Mouse (Mus musculus): ENCODE measurements around the gene Grpr. TPM values are rescaled to one million over a fixed set of nuclear protein-coding genes. Genes with fewer than 3 reads are reported as not detected.

The Grpr gene
- total RNA-seq (2021) (not detected), polyA plus RNA-seq (2012; rRNA removed) (not detected in 2 replicates)
- long read RNA-seq, result 0 reads

DNA sequence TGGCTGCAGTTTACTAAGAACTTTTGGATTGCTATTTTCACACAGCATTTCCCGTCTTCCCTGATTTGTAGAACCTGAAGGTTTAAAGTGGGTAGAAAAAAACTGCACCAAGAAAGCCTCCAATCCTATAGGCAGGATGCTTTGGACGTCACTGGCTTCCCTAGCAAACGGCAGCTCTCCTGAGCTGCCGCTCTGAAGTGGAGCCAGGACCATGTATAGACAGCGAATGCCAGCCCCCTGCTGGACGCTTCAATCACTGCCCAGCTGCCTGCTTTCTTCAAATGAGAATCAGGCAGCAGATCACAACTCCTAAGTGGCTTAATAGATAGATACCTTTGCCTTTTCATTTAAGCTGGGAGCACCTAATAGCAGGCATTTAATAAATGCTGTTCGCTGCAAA lies at the start of gene Grpr:
Gene Grpr, minus strand, starts transcription at position 12 of the 400 bp plus-strand sequence.
- H3K9ac ChIP-seq (ENCODE audit: low read depth, low read length), result no peak within 1 kb of the TSS
- no peaks in the 10 kb centered on the region for H3K27me3 ChIP-seq (ENCODE audit: control insufficient read depth, insufficient read depth, low read length)
- H3K4me3 ChIP-seq, result no peak within 1 kb of the TSS
- DNase-seq, result peak; percentile 3 to 25
- WGBS, result 8% methylated on average over 7 of the region's 7 CpGs
- no peaks in the 10 kb centered on the region for H3K4me1 ChIP-seq (ENCODE audit: control insufficient read depth, insufficient read depth, low read length)
- no peaks in the 10 kb centered on the region for H3K79me2 ChIP-seq (replicated peaks; ENCODE audit: control insufficient read depth, insufficient read depth, low read length)
- H3K27ac ChIP-seq, result no peak within 1 kb of the TSS
- intact Hi-C loops (cut with DNase I), result no loop called here
- peak; percentile 68 for TF ChIP-seq CTCF (IDR thresholded peaks at IDR 0.05)
- no peak for TF ChIP-seq POLR2A (IDR thresholded peaks at IDR 0.05; ENCODE audit: insufficient read depth, low read depth, low read length)
- TF ChIP-seq EP300 (IDR thresholded peaks at IDR 0.05; ENCODE audit: insufficient read depth, low read depth, low read length), result no peak
- H3K36me3 ChIP-seq (ENCODE audit: control insufficient read depth, insufficient read depth, low read length), result no peaks in the 10 kb centered on the region

DNA sequence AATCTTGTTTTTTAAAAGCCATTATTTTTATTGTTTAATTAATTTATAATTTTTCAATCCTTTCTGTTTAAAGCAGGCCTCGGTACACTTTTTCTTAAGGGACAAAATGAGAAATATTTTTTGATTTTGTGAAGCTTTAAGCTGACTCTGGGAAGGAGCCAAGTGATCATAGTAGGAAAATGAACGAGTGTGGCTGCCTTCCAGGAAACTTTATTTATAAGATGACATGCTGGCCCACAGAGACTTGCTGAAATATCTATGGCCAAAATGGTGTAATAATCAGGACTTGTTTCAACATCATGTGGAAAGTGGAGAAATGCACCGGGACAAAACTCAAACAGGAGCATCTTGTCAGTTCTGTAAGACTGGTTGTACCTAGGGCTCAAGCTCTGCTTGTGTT lies 11.0 kb upstream of the Grpr start:
- H3K4me1 ChIP-seq (ENCODE audit: control insufficient read depth, insufficient read depth, low read length), result no peaks in the 10 kb centered on the region
- H3K9ac ChIP-seq (ENCODE audit: low read depth, low read length), result no peak overlapping the region
- no peaks in the 10 kb centered on the region for H3K36me3 ChIP-seq (ENCODE audit: control insufficient read depth, insufficient read depth, low read length)
- no peak for DNase-seq
- no peaks in the 10 kb centered on the region for H3K27me3 ChIP-seq (ENCODE audit: control insufficient read depth, insufficient read depth, low read length)
- 48% methylated on average over 3 of the region's 3 CpGs for WGBS
- intact Hi-C loops (cut with DNase I), result no loop called here
- H3K79me2 ChIP-seq (replicated peaks; ENCODE audit: control insufficient read depth, insufficient read depth, low read length), result no peaks in the 10 kb centered on the region
- H3K4me3 ChIP-seq, result no peak overlapping the region
- TF ChIP-seq POLR2A (IDR thresholded peaks at IDR 0.05; ENCODE audit: insufficient read depth, low read depth, low read length), result no peak
- no peak for TF ChIP-seq CTCF (IDR thresholded peaks at IDR 0.05)
- TF ChIP-seq EP300 (IDR thresholded peaks at IDR 0.05; ENCODE audit: insufficient read depth, low read depth, low read length), result no peak
- H3K27ac ChIP-seq, result no peak overlapping the region

DNA sequence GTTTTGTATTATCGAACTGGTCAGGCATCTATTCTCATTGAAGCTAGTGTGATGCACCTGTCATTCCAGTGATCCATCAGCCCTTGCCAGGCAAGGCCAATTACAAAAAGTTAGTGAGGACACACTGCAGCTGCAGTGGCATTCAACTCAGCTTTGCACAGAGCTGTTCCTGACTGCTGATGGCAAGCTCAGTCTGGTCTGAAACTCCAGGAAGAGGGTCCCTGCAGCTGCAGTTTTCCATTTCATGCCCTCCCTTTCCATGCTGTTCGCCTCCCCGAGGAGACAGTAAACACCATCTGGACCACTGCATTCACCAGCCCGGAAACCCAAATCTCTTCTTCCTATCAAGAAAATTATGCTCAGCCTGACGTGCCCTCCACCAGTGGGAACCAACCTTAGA lies 2.4 kb downstream of the Grpr start:
- intact Hi-C loops (cut with DNase I), result no loop called here
- H3K9ac ChIP-seq (ENCODE audit: low read depth, low read length), result no peak overlapping the region
- no peaks in the 10 kb centered on the region for H3K4me1 ChIP-seq (ENCODE audit: control insufficient read depth, insufficient read depth, low read length)
- no peak for TF ChIP-seq EP300 (IDR thresholded peaks at IDR 0.05; ENCODE audit: insufficient read depth, low read depth, low read length)
- TF ChIP-seq CTCF (IDR thresholded peaks at IDR 0.05), result no peak
- TF ChIP-seq POLR2A (IDR thresholded peaks at IDR 0.05; ENCODE audit: insufficient read depth, low read depth, low read length), result no peak
- no peak overlapping the region for H3K4me3 ChIP-seq
- no peaks in the 10 kb centered on the region for H3K36me3 ChIP-seq (ENCODE audit: control insufficient read depth, insufficient read depth, low read length)
- no peaks in the 10 kb centered on the region for H3K27me3 ChIP-seq (ENCODE audit: control insufficient read depth, insufficient read depth, low read length)
- no peak for DNase-seq
- H3K79me2 ChIP-seq (replicated peaks; ENCODE audit: control insufficient read depth, insufficient read depth, low read length), result no peaks in the 10 kb centered on the region
- no peak overlapping the region for H3K27ac ChIP-seq
- WGBS, result 68% methylated on average over 5 of the region's 5 CpGs

DNA sequence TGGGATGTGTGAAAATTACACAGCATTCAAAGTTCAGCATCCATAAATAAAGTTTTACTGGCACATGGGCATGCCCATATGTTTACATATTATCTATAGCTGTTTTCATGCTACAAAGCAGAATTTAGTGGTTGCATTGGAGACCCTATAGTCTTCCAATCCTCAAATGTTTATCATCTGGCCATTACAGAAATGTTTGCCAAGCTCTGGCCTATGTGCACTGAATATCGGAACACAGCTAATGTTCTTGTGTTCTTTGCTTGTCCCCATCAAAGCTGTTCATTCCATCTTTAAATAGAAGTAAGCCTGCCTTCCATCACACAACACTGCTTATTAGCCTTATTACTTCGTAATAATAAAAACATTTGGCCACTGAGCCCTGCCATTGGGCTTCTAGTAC lies 16.6 kb downstream of the Grpr start:
- H3K27me3 ChIP-seq (ENCODE audit: control insufficient read depth, insufficient read depth, low read length), result no peaks in the 10 kb centered on the region
- no peak for DNase-seq
- 57% methylated on average over 2 of the region's 2 CpGs for WGBS
- H3K27ac ChIP-seq, result no peak overlapping the region
- intact Hi-C loops (cut with DNase I), result no loop called here
- H3K4me3 ChIP-seq, result no peak overlapping the region
- TF ChIP-seq POLR2A (IDR thresholded peaks at IDR 0.05; ENCODE audit: insufficient read depth, low read depth, low read length) (no peak), CTCF (IDR thresholded peaks at IDR 0.05) (no peak), EP300 (IDR thresholded peaks at IDR 0.05; ENCODE audit: insufficient read depth, low read depth, low read length) (no peak)
- H3K36me3 ChIP-seq (ENCODE audit: control insufficient read depth, insufficient read depth, low read length), result no peaks in the 10 kb centered on the region
- H3K9ac ChIP-seq (ENCODE audit: low read depth, low read length), result no peak overlapping the region
- H3K79me2 ChIP-seq (replicated peaks; ENCODE audit: control insufficient read depth, insufficient read depth, low read length), result no peaks in the 10 kb centered on the region
- no peaks in the 10 kb centered on the region for H3K4me1 ChIP-seq (ENCODE audit: control insufficient read depth, insufficient read depth, low read length)

DNA sequence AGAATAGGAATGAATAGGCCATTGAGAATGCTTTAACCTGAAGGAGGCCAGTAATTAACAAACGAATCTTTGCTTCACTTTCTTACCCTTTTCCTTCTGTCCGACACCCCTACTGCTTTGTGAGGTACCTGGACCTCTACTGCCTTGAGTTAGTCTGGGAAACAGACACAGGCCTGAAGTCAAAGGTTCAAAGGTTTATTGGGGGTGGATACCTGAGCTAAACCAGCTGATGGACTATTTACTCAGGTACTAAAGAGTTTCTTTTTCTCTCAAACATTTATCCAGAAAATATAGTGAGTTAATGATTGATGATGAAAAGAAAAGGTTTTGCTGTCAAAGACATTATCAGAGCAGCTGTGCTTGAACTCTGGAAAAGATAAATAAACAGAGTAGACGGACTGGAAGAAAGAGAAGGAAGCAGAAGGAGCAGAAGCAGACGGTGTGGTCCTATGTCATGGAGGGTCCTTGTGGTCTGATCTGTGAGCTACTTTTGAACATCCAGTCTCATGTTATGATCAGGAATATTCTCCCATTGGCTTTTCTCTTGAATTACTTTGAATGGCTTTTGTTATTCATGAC lies 30.4 kb downstream of the Grpr start:
- intact Hi-C loops (cut with DNase I), result no loop called here
- H3K27ac ChIP-seq, result no peak overlapping the region

DNA sequence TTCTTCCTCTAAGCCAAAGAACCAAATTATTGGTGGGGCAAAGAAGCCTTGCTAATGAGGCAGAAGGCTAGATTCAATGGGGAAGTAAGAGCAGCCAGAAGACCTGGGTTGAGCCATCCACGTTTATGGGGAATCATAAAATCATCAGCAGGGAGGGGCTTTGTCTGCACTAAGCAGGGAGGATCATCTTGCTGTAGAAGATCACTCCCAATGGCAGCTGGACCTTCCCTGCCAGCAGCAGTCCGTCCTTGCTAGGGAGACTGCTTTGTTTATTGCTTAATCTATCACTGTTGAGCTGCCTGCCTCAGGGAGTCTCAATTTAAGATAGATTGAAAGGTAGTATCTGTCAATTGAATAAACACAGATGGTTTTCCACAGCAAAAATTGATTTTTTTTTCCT lies 37.7 kb downstream of the Grpr start:
- no peaks in the 10 kb centered on the region for H3K36me3 ChIP-seq (ENCODE audit: control insufficient read depth, insufficient read depth, low read length)
- intact Hi-C loops (cut with DNase I), result no loop called here
- no peak for DNase-seq
- 48% methylated on average over 2 of the region's 2 CpGs for WGBS
- no peaks in the 10 kb centered on the region for H3K4me1 ChIP-seq (ENCODE audit: control insufficient read depth, insufficient read depth, low read length)
- H3K27ac ChIP-seq, result no peak overlapping the region
- no peak overlapping the region for H3K9ac ChIP-seq (ENCODE audit: low read depth, low read length)
- H3K27me3 ChIP-seq (ENCODE audit: control insufficient read depth, insufficient read depth, low read length), result no peaks in the 10 kb centered on the region
- no peak for TF ChIP-seq EP300 (IDR thresholded peaks at IDR 0.05; ENCODE audit: insufficient read depth, low read depth, low read length)
- TF ChIP-seq CTCF (IDR thresholded peaks at IDR 0.05), result no peak
- no peak for TF ChIP-seq POLR2A (IDR thresholded peaks at IDR 0.05; ENCODE audit: insufficient read depth, low read depth, low read length)
- H3K4me3 ChIP-seq, result no peak overlapping the region
- H3K79me2 ChIP-seq (replicated peaks; ENCODE audit: control insufficient read depth, insufficient read depth, low read length), result no peaks in the 10 kb centered on the region

More for the DNA sequence above, 30.4 kb downstream of the Grpr start:
- H3K4me1 ChIP-seq (ENCODE audit: control insufficient read depth, insufficient read depth, low read length), result no peaks in the 10 kb centered on the region
- H3K36me3 ChIP-seq (ENCODE audit: control insufficient read depth, insufficient read depth, low read length), result no peaks in the 10 kb centered on the region
- no peak overlapping the region for H3K9ac ChIP-seq (ENCODE audit: low read depth, low read length)
- no peak overlapping the region for H3K4me3 ChIP-seq
- DNase-seq, result no peak
- no peak for TF ChIP-seq POLR2A (IDR thresholded peaks at IDR 0.05; ENCODE audit: insufficient read depth, low read depth, low read length)
- TF ChIP-seq EP300 (IDR thresholded peaks at IDR 0.05; ENCODE audit: insufficient read depth, low read depth, low read length), result no peak
- TF ChIP-seq CTCF (IDR thresholded peaks at IDR 0.05), result no peak
- no peaks in the 10 kb centered on the region for H3K27me3 ChIP-seq (ENCODE audit: control insufficient read depth, insufficient read depth, low read length)
- 67% methylated on average over 4 of the region's 4 CpGs for WGBS
- no peaks in the 10 kb centered on the region for H3K79me2 ChIP-seq (replicated peaks; ENCODE audit: control insufficient read depth, insufficient read depth, low read length)
